Comparison of ENCODE assay signal across 14 mouse cellular contexts in the genomic region with DNA sequence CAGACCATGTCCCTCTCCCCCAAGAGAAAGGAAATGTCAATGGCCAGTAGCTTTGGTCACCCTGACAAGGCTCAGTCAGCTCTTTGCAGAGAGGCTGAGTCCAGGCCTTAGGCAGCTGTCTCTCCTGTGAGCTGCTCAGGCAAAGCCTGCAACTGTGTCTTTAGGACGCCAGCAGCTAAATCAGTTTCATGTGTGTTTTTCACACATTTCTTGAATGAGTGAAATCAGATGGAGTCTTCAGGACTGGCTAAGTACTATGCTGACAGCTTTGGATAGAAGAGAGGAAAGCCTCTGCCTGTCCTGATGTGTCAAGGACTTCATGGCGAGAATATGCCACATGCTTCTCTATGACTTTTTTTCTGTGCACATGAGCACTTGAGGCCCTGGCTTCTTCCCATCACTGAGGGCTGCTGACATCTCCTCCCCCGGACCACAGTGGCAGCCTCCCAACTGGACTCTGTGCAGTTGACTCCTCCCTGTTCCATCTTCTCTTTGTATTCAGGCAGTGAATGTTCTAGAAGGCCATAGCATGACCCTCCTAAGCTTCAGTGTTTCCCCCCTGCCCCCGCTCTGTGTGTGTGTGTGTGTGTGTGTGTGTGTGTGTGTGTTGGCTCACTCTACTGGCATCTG. TPM values are rescaled to one million over a fixed set of nuclear protein-coding genes. Genes with fewer than 3 reads are reported as not detected.
DNase-seq lines count a peak whose midpoint lies in the region; ATAC-seq lines count a peak whose summit lies in the region.
"Had no signal": no experiment of that assay in that cellular context is flagged by ENCODE, and none has a peak within 500 bp of the region (broad histone marks: within the 10 kb centered on the region; RNA-seq: fewer than 3 reads in every experiment).

No protein-coding gene starts in this region.

- H3K36me3 ChIP-seq in heart, embryonic 11.5 days (ENCODE audit: control insufficient read depth, insufficient read depth, low read length), result no peaks in the 10 kb centered on the region
- H3K36me3 ChIP-seq in heart, embryonic 16.5 days (ENCODE audit: control insufficient read depth, insufficient read depth), result no peaks in the 10 kb centered on the region
- H3K36me3 ChIP-seq: embryonic facial prominence, embryonic 12.5 days; hindbrain, embryonic 13.5 days; limb, embryonic 12.5 days; neural tube, embryonic 15.5 days had no signal

- no peak for ATAC-seq in heart, embryonic 11.5 days (replicated peaks; ENCODE audit: insufficient number of reproducible peaks, low FRiP score, low TSS enrichment)
- peak; percentile 59; the same call in 1 of the 2 replicates for ATAC-seq in heart, embryonic 16.5 days (replicated peaks; ENCODE audit: extremely low read depth, insufficient read depth, low FRiP score)

- no peaks in the 10 kb centered on the region for H3K9me3 ChIP-seq in heart, embryonic 11.5 days (replicated peaks; ENCODE audit: control insufficient read depth, low read length)
- H3K9me3 ChIP-seq in heart, embryonic 16.5 days (replicated peaks; ENCODE audit: control insufficient read depth, low read length), result no peaks in the 10 kb centered on the region
- H3K9me3 ChIP-seq: embryonic facial prominence, embryonic 12.5 days; hindbrain, embryonic 13.5 days; limb, embryonic 12.5 days; neural tube, embryonic 15.5 days had no signal

- 67% methylated on average over 4 of the region's 4 CpGs for WGBS in heart, embryonic 11.5 days (ENCODE audit: insufficient replicate concordance)
- WGBS in heart, embryonic 16.5 days, result 59% methylated on average over 4 of the region's 4 CpGs

- no peak overlapping the region for H3K27ac ChIP-seq in heart, embryonic 11.5 days (ENCODE audit: low read depth, low read length)
- no peak overlapping the region for H3K27ac ChIP-seq in heart, embryonic 16.5 days (ENCODE audit: low read length)
- H3K27ac ChIP-seq: embryonic facial prominence, embryonic 12.5 days; hindbrain, embryonic 13.5 days; limb, embryonic 12.5 days; neural tube, embryonic 15.5 days had no signal

- peak; percentile 19 to 42 for DNase-seq in heart, adult 9 months (ENCODE audit: low spot score in 2 of 2)
- DNase-seq in ovary, postnatal 10 days (ENCODE audit: low spot score), result peak; percentile 41
- no peak for DNase-seq in ovary, adult 18-20 months (ENCODE audit: low spot score)
- DNase-seq in testis, postnatal 10 days (ENCODE audit: low spot score), result peak; percentile 81
- no peak for DNase-seq in adrenal gland, postnatal 14 days
- DNase-seq: cerebellum, adult 9-10 months; thymus, adult 2 months had no signal

- no peak overlapping the region for H3K4me2 ChIP-seq in heart, embryonic 11.5 days
- no peak overlapping the region for H3K4me2 ChIP-seq in heart, embryonic 16.5 days (ENCODE audit: low read depth, low read length)
- H3K4me2 ChIP-seq: embryonic facial prominence, embryonic 12.5 days; hindbrain, embryonic 13.5 days; limb, embryonic 12.5 days; neural tube, embryonic 15.5 days had no signal

- H3K9ac ChIP-seq in heart, embryonic 11.5 days (ENCODE audit: low read depth, low read length), result no peak overlapping the region
- no peak overlapping the region for H3K9ac ChIP-seq in heart, embryonic 16.5 days (ENCODE audit: low read length)
- H3K9ac ChIP-seq: embryonic facial prominence, embryonic 12.5 days; hindbrain, embryonic 13.5 days; limb, embryonic 12.5 days; neural tube, embryonic 15.5 days had no signal

- no peak overlapping the region for H3K4me3 ChIP-seq in heart, embryonic 11.5 days (ENCODE audit: low read depth, low read length)
- no peak overlapping the region for H3K4me3 ChIP-seq in heart, embryonic 16.5 days (ENCODE audit: low read length)
- H3K4me3 ChIP-seq: embryonic facial prominence, embryonic 12.5 days; hindbrain, embryonic 13.5 days; limb, embryonic 12.5 days; neural tube, embryonic 15.5 days had no signal

- peaks cover 5% of the 10 kb centered on the region; the same call in 1 of the 2 replicates for H3K4me1 ChIP-seq in heart, embryonic 11.5 days (ENCODE audit: control insufficient read depth, insufficient read depth, low read length)
- H3K4me1 ChIP-seq in heart, embryonic 16.5 days (ENCODE audit: control insufficient read depth, insufficient read depth, low read length), result peaks cover 5% of the 10 kb centered on the region
- H3K4me1 ChIP-seq: neural tube, embryonic 15.5 days had no signal

- no peaks in the 10 kb centered on the region for H3K27me3 ChIP-seq in heart, embryonic 11.5 days (ENCODE audit: control insufficient read depth, insufficient read depth, low read length)
- no peaks in the 10 kb centered on the region for H3K27me3 ChIP-seq in heart, embryonic 16.5 days (ENCODE audit: control insufficient read depth, insufficient read depth, low read length)
- H3K27me3 ChIP-seq: embryonic facial prominence, embryonic 12.5 days; hindbrain, embryonic 13.5 days; limb, embryonic 12.5 days; neural tube, embryonic 15.5 days had no signal

RNA-seq across cellular contexts. Expression of a gene that starts 47.4 kb away (rescaled TPM):
- polyA plus RNA-seq in heart, embryonic 11.5 days (2014; fragmentation: Nextera tagmentation; extraction: Ambion mirVana), result 59.6 and 62.7 TPM in 2 replicates
- 44.6 and 45.1 TPM in 2 replicates for polyA plus RNA-seq in heart, embryonic 16.5 days (2015; fragmentation: Nextera tagmentation; extraction: Ambion mirVana)
- 63.2 and 70.6 TPM in 2 replicates for total RNA-seq in adrenal gland, postnatal 14 days (2021)

RNA-seq across cellular contexts. Expression of a gene that starts 48.4 kb away (rescaled TPM):
- 24.9 and 27.0 TPM in 2 replicates for polyA plus RNA-seq in heart, embryonic 11.5 days (2014; fragmentation: Nextera tagmentation; extraction: Ambion mirVana)
- polyA plus RNA-seq in heart, embryonic 16.5 days (2015; fragmentation: Nextera tagmentation; extraction: Ambion mirVana), result 20.3 and 27.2 TPM in 2 replicates
- total RNA-seq in adrenal gland, postnatal 14 days (2021), result 192 and 227 TPM in 2 replicates
- total RNA-seq: CH12.LX had no signal

Comparison
In these comparisons a context has a peak if more than half of its experiments do, and no peak if none do; other contexts are left out.
1. DNase-seq: peak in heart, adult 9 months (2 of 2), ovary, postnatal 10 days (single experiment) and testis, postnatal 10 days (single experiment); none in ovary, adult 18-20 months (single experiment) and adrenal gland, postnatal 14 days (single experiment).